Mouse (Mus musculus) spleen, adult 2 months (tissue): ENCODE measurements around the gene Mcm7.

Source experiments
- CTCF ChIP-seq: fragments of 200-500 bp; IDR thresholded peaks from 2 replicates; pipeline ENCODE4 v1.5.1; 2011; ENCODE audit warnings: mild to moderate bottlenecking, inconsistent platforms; ENCODE audit not compliant: insufficient read depth, insufficient read length, insufficient replicate concordance; ENCODE audit errors: extremely low read depth
- POLR2A ChIP-seq: fragments of 200-500 bp; IDR thresholded peaks from 2 replicates; pipeline ENCODE4 v1.6.1; 2011; ENCODE audit warnings: low read depth, low read length, inconsistent platforms

GRCm38 (mm10) chr5:138193771-138194727 lies 21.8 kb upstream of the Mcm7 start, which contains the start of gene Mblac1:
- TF ChIP-seq CTCF (no peak), POLR2A (peak; percentile 4; the same call in 1 of the 2 replicates)
